In the genomic region with DNA sequence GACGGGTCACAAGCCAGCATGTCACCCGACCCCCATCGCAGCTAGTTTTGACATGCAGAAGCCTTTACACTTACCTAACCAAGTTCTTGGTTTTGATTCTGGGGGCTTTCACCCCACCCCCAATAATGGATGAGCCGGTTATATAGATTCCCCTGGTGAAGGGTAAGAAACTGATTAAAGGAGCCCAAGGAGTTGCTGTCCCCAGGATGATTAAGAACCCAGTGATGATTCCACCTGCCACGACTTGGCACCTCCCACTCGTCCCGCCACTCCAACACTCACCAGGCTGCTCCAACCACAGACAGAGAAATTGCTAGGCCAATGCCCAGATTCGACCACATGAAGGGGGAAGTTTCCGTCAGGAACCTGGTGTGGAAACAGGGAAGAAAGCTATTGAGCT, we compare ENCODE assay signal across 9 mouse cellular contexts. TPM values are rescaled to one million over a fixed set of nuclear protein-coding genes. Genes with fewer than 3 reads are reported as not detected.
DNase-seq lines count a peak whose midpoint lies in the region; ATAC-seq and TF ChIP-seq lines count a peak whose summit lies in the region.
"Had no signal": no experiment of that assay in that cellular context is flagged by ENCODE, and none has a peak within 500 bp of the region (broad histone marks: within the 10 kb centered on the region; RNA-seq: fewer than 3 reads in every experiment).

No protein-coding gene starts in this region.

- 71% methylated on average over 9 of the region's 9 CpGs for WGBS in kidney, embryonic 16.5 days
- WGBS in embryonic facial prominence, embryonic 10.5 days = 83% methylated on average over 9 of the region's 9 CpGs
- WGBS in hindbrain, postnatal 0 days = 83% methylated on average over 9 of the region's 9 CpGs
- WGBS in midbrain, postnatal 0 days = 86% methylated on average over 9 of the region's 9 CpGs

- no peak overlapping the region for H3K27ac ChIP-seq in kidney, embryonic 16.5 days (ENCODE audit: low read length)
- no peak overlapping the region for H3K27ac ChIP-seq in embryonic facial prominence, embryonic 10.5 days (replicated peaks)
- H3K27ac ChIP-seq in hindbrain, postnatal 0 days = no peak overlapping the region
- H3K27ac ChIP-seq in midbrain, postnatal 0 days (ENCODE audit: low read depth, low read length) = no peak overlapping the region

- peak overlapping the region; percentile 91 for H3K4me2 ChIP-seq in kidney, embryonic 16.5 days (replicated peaks; ENCODE audit: low read depth, low read length)
- peak overlapping the region; percentile 73 for H3K4me2 ChIP-seq in hindbrain, postnatal 0 days (ENCODE audit: low read depth, low read length)
- peak overlapping the region; percentile 89 for H3K4me2 ChIP-seq in midbrain, postnatal 0 days (ENCODE audit: low read depth, low read length, poor library complexity, severe bottlenecking)

- peaks cover 32% of the 10 kb centered on the region for H3K4me1 ChIP-seq in kidney, embryonic 16.5 days (ENCODE audit: insufficient read depth, low read length)
- peaks cover 60% of the 10 kb centered on the region for H3K4me1 ChIP-seq in embryonic facial prominence, embryonic 10.5 days
- H3K4me1 ChIP-seq in hindbrain, postnatal 0 days (ENCODE audit: insufficient read depth, low read length) = peaks cover 23% of the 10 kb centered on the region
- peaks cover 19% of the 10 kb centered on the region for H3K4me1 ChIP-seq in midbrain, postnatal 0 days (ENCODE audit: insufficient read depth, low read length)

- no peaks in the 10 kb centered on the region for H3K27me3 ChIP-seq in kidney, embryonic 16.5 days (ENCODE audit: insufficient read depth, low read length)
- H3K27me3 ChIP-seq in embryonic facial prominence, embryonic 10.5 days (replicated peaks; ENCODE audit: low read depth, poor library complexity, severe bottlenecking) = no peaks in the 10 kb centered on the region
- no peaks in the 10 kb centered on the region for H3K27me3 ChIP-seq in hindbrain, postnatal 0 days (ENCODE audit: insufficient read depth, low read length)
- H3K27me3 ChIP-seq in midbrain, postnatal 0 days (ENCODE audit: insufficient read depth, low read length) = no peaks in the 10 kb centered on the region

- no peak for DNase-seq in kidney, postnatal 14 days
- no peak for DNase-seq in embryonic facial prominence, embryonic 10.5 days (ENCODE audit: low spot score)
- DNase-seq in hindbrain, postnatal 0 days (ENCODE audit: low spot score) = no peak
- DNase-seq in midbrain, postnatal 0 days (ENCODE audit: low spot score) = no peak
- DNase-seq in adrenal gland, adult (ENCODE audit: inconsistent age in 2 of 2, low spot score in 1 of 2) = no peak
- no peak for DNase-seq in spleen, postnatal 14 days (ENCODE audit: low spot score in 2 of 2)
- no peak for DNase-seq in thymus, postnatal 14 days
- DNase-seq: thymus, adult 18-20 months had no signal

- H3K9me3 ChIP-seq in kidney, embryonic 16.5 days (ENCODE audit: low read length) = no peaks in the 10 kb centered on the region
- H3K9me3 ChIP-seq in embryonic facial prominence, embryonic 10.5 days = no peaks in the 10 kb centered on the region
- no peaks in the 10 kb centered on the region for H3K9me3 ChIP-seq in hindbrain, postnatal 0 days (ENCODE audit: low read length)
- H3K9me3 ChIP-seq in midbrain, postnatal 0 days (ENCODE audit: low read length) = no peaks in the 10 kb centered on the region

- no peak for ATAC-seq in kidney, embryonic 16.5 days (ENCODE audit: low FRiP score, low TSS enrichment)
- ATAC-seq in hindbrain, postnatal 0 days = no peak
- ATAC-seq in midbrain, postnatal 0 days (ENCODE audit: low FRiP score) = no peak

- no peak for TF ChIP-seq CTCF in hindbrain, postnatal 0 days (IDR thresholded peaks at IDR 0.05; ENCODE audit: low read depth)
- no peak for TF ChIP-seq CTCF in midbrain, postnatal 0 days (IDR thresholded peaks at IDR 0.05)

- H3K36me3 ChIP-seq in kidney, embryonic 16.5 days (ENCODE audit: insufficient read depth, low read length) = peaks cover 14% of the 10 kb centered on the region
- peaks cover 48% of the 10 kb centered on the region for H3K36me3 ChIP-seq in embryonic facial prominence, embryonic 10.5 days (replicated peaks)
- H3K36me3 ChIP-seq in hindbrain, postnatal 0 days (ENCODE audit: insufficient read depth, low read length) = peaks cover 27% of the 10 kb centered on the region
- H3K36me3 ChIP-seq in midbrain, postnatal 0 days (ENCODE audit: insufficient read depth, low read length) = peaks cover 29% of the 10 kb centered on the region

- no peak overlapping the region for H3K9ac ChIP-seq in kidney, embryonic 16.5 days (replicated peaks; ENCODE audit: low read length)
- peak overlapping the region; percentile 95 for H3K9ac ChIP-seq in hindbrain, postnatal 0 days (replicated peaks; ENCODE audit: low read length)
- H3K9ac ChIP-seq in midbrain, postnatal 0 days (replicated peaks; ENCODE audit: low read length, poor library complexity, severe bottlenecking) = peak overlapping the region; percentile 97; the same call in 1 of the 2 replicates

- peak overlapping the region; percentile 93; the same call in 1 of the 2 replicates for H3K4me3 ChIP-seq in kidney, embryonic 16.5 days (ENCODE audit: low read length)
- peak overlapping the region; percentile 95 for H3K4me3 ChIP-seq in embryonic facial prominence, embryonic 10.5 days
- peak overlapping the region; percentile 91 for H3K4me3 ChIP-seq in hindbrain, postnatal 0 days (ENCODE audit: low read length)
- peak overlapping the region; percentile 94 for H3K4me3 ChIP-seq in midbrain, postnatal 0 days (ENCODE audit: low read depth, low read length)

RNA-seq across cellular contexts. Expression of a gene that starts 1.1 kb away (rescaled TPM):
- polyA plus RNA-seq in kidney, embryonic 16.5 days (2015; fragmentation: Nextera tagmentation; extraction: Ambion mirVana) = 270 and 305 TPM in 2 replicates
- polyA plus RNA-seq in embryonic facial prominence, embryonic 10.5 days (2016; fragmentation: Nextera tagmentation; extraction: Ambion mirVana) = 157 and 162 TPM in 2 replicates
- total RNA-seq in hindbrain, postnatal 0 days (2014; rRNA removed) = 579 and 615 TPM in 2 replicates
- 637 and 643 TPM in 2 replicates for polyA plus RNA-seq in hindbrain, postnatal 0 days (2015; fragmentation: Nextera tagmentation; extraction: Ambion mirVana)
- 607 and 625 TPM in 2 replicates for total RNA-seq in midbrain, postnatal 0 days (2014; rRNA removed)
- 667 and 754 TPM in 2 replicates for polyA plus RNA-seq in midbrain, postnatal 0 days (2015; fragmentation: Nextera tagmentation; extraction: Ambion mirVana)

RNA-seq across cellular contexts. Expression of a gene that starts 2.7 kb away (rescaled TPM):
- 18.0 TPM in 2 replicates for polyA plus RNA-seq in kidney, embryonic 16.5 days (2015; fragmentation: Nextera tagmentation; extraction: Ambion mirVana)
- 24.7 and 27.2 TPM in 2 replicates for polyA plus RNA-seq in embryonic facial prominence, embryonic 10.5 days (2016; fragmentation: Nextera tagmentation; extraction: Ambion mirVana)
- total RNA-seq in hindbrain, postnatal 0 days (2014; rRNA removed) = 286 and 304 TPM in 2 replicates
- 71.5 and 77.0 TPM in 2 replicates for polyA plus RNA-seq in hindbrain, postnatal 0 days (2015; fragmentation: Nextera tagmentation; extraction: Ambion mirVana)
- 238 and 337 TPM in 2 replicates for total RNA-seq in midbrain, postnatal 0 days (2014; rRNA removed)
- 86.8 and 92.9 TPM in 2 replicates for polyA plus RNA-seq in midbrain, postnatal 0 days (2015; fragmentation: Nextera tagmentation; extraction: Ambion mirVana)

RNA-seq across cellular contexts. Expression of a gene that starts 5.8 kb away (rescaled TPM):
- 22.1 and 22.7 TPM in 2 replicates for polyA plus RNA-seq in kidney, embryonic 16.5 days (2015; fragmentation: Nextera tagmentation; extraction: Ambion mirVana)
- polyA plus RNA-seq in embryonic facial prominence, embryonic 10.5 days (2016; fragmentation: Nextera tagmentation; extraction: Ambion mirVana) = 24.8 and 26.6 TPM in 2 replicates
- total RNA-seq in hindbrain, postnatal 0 days (2014; rRNA removed) = 21.2 and 24.8 TPM in 2 replicates
- 13.5 and 14.1 TPM in 2 replicates for polyA plus RNA-seq in hindbrain, postnatal 0 days (2015; fragmentation: Nextera tagmentation; extraction: Ambion mirVana)
- total RNA-seq in midbrain, postnatal 0 days (2014; rRNA removed) = 13.8 and 23.3 TPM in 2 replicates
- polyA plus RNA-seq in midbrain, postnatal 0 days (2015; fragmentation: Nextera tagmentation; extraction: Ambion mirVana) = 13.3 and 15.9 TPM in 2 replicates

RNA-seq across cellular contexts. Expression of a gene that starts 13.6 kb away (rescaled TPM):
- 1.2 and 2.4 TPM in 2 replicates for polyA plus RNA-seq in kidney, embryonic 16.5 days (2015; fragmentation: Nextera tagmentation; extraction: Ambion mirVana)
- polyA plus RNA-seq in embryonic facial prominence, embryonic 10.5 days (2016; fragmentation: Nextera tagmentation; extraction: Ambion mirVana) = 1.4 and 1.7 TPM in 2 replicates
- total RNA-seq in hindbrain, postnatal 0 days (2014; rRNA removed) = 2.0 and 3.4 TPM in 2 replicates
- polyA plus RNA-seq in hindbrain, postnatal 0 days (2015; fragmentation: Nextera tagmentation; extraction: Ambion mirVana) = 1.7 and 2.2 TPM in 2 replicates
- 2.0 and 9.0 TPM in 2 replicates for total RNA-seq in midbrain, postnatal 0 days (2014; rRNA removed)
- 1.2 and 1.4 TPM in 2 replicates for polyA plus RNA-seq in midbrain, postnatal 0 days (2015; fragmentation: Nextera tagmentation; extraction: Ambion mirVana)

RNA-seq across cellular contexts. Expression of a gene that starts 28.8 kb away (rescaled TPM):
- 52.9 and 53.1 TPM in 2 replicates for polyA plus RNA-seq in kidney, embryonic 16.5 days (2015; fragmentation: Nextera tagmentation; extraction: Ambion mirVana)
- 62.8 and 72.3 TPM in 2 replicates for polyA plus RNA-seq in embryonic facial prominence, embryonic 10.5 days (2016; fragmentation: Nextera tagmentation; extraction: Ambion mirVana)
- 51.1 and 52.5 TPM in 2 replicates for total RNA-seq in hindbrain, postnatal 0 days (2014; rRNA removed)
- 48.7 and 50.0 TPM in 2 replicates for polyA plus RNA-seq in hindbrain, postnatal 0 days (2015; fragmentation: Nextera tagmentation; extraction: Ambion mirVana)
- total RNA-seq in midbrain, postnatal 0 days (2014; rRNA removed) = 30.8 and 39.9 TPM in 2 replicates
- polyA plus RNA-seq in midbrain, postnatal 0 days (2015; fragmentation: Nextera tagmentation; extraction: Ambion mirVana) = 46.0 and 52.4 TPM in 2 replicates
